Mouse (Mus musculus): ENCODE results near the gene Abca17.
A peak's percentile ranks its signal among the peaks of the same experiment; 100 is the strongest.

Abca17 gene

DNA sequence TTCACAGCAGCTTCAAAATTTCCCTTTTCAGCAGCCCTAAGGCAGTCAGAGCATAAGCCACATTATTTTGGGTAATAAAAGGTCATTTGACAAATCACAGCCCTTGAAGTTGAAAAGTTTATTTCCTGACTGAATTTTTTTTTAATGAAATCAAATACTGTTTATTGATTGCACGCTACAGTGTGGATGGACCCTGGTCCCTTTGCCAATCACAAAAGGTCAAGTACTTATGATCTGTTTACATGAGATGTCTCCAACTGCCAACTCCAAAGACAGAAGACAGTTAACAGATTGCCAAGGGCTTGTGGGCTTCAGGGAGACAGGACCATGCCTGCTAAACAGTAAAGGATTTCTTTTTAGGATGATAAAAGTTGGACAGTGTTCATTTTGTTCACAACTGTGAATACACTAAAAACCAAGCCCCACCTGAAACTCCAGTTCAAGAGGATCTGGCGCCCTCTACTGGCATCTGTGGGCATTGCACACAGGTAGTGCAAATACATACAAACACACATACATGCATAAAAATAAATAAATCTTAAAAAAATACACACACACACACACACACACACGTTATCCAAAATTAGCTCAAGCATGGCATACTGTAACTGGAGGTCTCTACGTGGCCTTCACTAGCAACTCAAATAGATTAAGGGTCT lies 107.4 kb downstream of the Abca17 start:
- DNase-seq (ENCODE audit: low spot score), result no peak

DNA sequence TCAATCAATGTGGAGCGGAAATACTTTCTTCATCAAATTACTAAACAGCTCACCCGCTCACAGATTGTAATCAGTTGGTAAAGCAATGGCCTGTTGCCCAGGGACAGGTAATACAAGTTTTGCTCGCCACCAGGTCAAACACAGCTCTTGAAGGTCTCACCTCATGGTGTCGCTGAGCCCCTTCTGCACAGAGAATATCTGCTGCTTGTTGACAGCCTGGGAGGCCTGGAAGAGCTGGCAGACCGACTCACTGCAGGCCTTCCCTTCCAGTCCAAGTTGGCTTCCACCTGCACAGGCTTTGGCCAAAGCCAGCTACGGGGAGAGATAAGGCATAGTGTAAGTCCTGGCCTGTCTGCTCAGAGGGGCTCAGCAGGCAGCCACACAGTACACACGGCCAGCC lies 113.9 kb downstream of the Abca17 start:
- DNase-seq (ENCODE audit: low spot score), result no peak

DNA sequence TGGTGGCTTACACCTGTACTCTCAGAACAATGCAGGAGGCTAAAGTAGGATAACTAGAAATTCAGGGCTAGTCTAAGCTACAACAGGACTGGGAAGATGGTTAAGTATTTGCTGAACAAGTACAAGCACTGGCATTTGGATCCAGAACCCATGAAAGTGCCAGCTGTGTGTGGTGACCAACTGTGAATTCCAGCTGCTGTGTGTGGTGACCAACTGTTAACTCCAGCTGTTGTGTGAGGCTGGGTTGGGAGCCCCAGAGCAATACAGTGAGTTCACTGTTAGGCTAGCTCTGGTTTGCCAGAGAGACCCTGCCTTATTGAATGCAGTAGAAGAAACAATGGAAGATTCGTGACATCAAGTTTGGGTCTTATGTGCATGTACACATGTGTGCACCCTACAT lies 114.4 kb downstream of the Abca17 start:
- DNase-seq (ENCODE audit: low spot score), result no peak

DNA sequence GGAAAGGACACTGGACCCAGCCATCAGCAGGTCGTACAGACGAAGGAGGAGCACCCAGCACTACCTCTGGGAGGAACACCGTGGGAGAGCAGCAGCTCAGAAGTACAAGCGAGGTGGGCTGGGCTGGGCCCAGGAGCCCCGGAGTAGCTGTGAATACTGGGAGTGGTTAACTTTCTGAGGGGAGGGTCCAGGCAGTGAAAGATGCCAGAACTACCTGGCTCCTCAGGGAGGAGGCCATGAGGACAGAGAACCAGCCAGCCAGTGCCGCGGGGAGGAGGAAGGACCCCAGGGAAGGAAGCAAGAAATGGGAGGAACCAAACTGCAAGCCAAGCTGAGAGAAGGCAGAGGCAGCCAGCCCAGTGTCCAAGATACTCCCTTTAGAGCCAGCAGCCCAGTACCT lies 122.9 kb downstream of the Abca17 start:
- DNase-seq (ENCODE audit: low spot score), result no peak

DNA sequence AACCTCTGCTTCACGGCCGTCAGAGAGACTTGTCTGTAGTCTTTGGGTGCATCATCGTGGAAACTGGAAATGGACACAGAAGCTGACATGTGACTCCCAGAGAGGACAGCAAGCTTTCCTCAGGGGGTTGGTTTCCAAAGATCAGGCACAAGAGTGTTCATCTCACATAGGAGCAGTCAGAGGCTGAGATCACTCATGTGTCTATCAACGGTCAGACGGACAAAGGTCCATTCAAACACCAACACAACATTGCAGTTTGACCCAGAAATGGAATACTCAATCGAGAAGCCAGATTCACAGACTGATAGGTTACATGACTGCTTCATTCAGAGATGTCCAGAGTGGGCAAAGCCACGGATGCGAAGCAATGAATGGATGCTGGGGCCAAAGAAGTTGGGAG lies 124.1 kb downstream of the Abca17 start:
- no peak for DNase-seq (ENCODE audit: low spot score)

DNA sequence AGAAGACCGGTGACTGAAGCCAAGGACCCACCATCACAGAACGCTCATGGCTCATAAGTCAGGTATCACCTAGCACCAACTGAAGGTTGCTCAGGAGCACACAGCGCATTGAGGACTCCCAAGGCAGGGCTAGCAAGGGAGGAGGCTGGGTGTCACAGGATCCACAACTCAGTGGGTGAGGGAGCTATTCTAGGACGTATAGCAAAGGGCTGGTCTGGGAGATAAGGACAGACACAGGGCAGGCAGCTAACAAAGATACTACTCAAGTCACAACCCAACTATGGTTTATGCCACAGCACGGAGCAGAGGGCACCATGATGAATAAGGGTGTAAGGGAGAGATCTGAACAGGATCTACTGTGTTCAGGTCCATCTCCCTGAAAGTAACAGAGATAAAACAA lies 125.0 kb downstream of the Abca17 start:
- DNase-seq (ENCODE audit: low spot score), result no peak

DNA sequence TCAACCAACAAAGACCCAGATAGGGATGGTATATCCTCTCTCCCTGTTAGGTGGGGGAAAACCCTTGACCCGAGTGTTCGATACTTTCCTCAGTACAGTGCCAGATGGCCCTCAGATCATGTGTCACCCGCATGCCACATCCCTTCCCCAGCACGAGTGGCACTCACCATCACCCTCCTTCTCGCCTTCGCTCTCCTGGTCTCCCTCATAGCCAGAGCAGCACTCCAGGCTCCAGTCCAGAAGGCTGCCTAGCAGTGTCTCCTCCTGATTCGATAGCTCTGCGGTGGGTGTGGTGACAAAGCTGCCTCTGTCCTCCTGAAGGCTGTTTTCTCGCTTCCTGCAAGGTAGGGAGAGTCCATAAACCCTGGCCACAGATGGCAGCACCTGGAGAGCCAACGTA lies 126.1 kb downstream of the Abca17 start:
- DNase-seq (ENCODE audit: low spot score), result no peak

DNA sequence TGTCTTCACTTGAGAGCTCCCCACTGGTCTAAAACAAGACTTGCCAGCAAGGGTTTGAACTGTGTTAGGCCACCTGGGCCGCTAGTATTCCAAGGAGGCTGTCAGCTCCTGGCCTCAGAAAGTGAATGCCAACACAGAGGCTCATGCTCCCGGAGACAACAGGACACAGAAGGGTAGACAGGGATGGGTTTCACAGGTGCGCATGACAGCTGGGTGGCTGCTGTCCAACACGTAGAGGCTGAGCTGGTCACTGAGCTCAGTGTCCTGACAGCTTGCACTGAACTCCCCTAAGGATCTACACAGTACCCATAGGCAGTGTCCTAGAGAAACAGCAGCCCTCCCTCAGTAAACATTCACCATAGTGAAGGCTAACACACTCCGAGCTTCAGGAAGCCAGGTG lies 127.4 kb downstream of the Abca17 start:
- DNase-seq (ENCODE audit: low spot score), result no peak

DNA sequence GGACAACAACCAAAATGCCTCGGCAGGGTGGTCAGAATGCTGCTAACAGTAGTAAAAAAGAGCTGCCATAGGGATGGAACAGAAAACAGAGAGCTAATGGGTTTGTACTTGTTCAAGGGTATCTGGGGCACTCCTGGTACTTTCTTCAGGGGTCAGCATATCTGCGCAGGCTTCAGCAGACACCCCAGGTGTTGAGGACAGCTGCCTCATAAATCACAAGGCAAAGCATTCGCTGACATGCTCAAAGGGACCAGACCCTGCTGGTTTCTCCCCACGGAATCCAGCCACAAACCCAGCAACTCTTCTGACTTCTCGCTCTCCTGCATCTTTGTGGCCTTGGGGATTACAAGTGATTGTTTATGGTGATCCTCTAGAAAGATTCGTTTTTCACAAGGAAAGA lies 128.2 kb downstream of the Abca17 start:
- no peak for DNase-seq (ENCODE audit: low spot score)

DNA sequence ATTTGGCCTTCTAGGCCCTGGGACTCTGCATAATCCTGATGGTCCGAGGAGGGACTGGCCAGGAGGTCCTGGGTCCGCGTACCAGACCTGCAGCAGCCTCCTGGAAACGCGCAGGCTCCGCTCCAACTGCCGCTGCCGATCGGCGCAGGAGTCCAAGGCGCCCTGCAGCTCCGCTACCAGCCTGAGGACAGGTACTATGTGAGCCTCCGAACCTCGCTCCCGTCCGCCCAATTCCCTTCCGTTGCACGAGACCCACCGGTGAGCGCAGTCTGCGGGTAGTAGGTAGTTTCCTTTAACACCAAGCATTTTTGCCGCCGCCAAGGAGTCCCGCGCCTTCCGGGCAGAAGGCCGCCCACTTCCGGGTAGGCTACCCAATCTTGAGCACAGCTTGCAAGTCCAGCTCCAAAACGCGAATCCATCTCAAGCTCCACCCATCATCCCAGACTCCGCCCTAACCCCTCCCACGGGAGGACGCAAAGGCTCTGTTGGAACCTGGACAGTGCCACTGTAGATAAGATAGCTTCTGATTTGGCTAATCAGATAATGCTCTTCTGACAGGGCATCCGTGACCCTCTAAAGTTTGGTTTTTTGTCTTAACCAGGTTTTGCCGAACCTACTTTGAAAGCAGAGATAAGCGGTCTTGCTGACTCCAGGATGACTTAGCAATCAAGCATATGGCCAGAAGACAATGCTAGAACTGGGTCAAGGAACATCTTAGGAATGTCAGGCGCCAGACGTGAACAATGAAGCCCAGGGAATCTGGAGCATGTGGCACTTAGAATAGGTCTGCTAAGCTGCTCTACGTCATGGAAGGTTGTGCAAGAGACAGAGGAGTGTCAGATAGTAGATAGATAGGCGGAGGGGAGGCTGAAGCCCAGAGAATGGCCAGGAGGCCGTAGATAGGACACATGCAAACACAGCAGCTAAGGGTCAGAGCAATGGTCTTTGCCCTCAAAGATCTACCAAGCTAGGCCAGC lies 130.1 kb downstream of the Abca17 start, which contains the start of gene Tedc2:
Tedc2 (minus strand) TSS at position 417 of the 977 bp plus-strand sequence.
- DNase-seq (ENCODE audit: low spot score), result peak; percentile 46

DNA sequence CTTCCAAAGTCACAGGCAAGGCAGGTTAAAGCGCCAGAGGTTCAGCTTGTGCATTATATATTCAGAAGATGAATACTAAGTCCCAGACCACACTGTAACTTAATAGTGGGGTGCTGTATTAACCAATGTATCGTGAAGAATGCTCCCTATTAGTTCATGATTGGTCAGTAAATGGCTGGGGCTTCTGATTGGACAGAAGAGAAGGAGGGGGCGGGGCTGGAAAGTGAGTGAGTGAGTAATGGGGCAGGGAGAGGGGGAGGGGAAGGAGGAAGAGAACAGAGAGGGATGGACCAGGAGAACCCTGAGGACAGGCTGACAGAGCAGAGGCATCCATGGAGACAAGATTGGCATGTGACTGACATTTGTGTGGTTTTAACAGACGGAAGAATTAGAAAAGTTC lies 134.0 kb downstream of the Abca17 start:
- DNase-seq (ENCODE audit: low spot score), result no peak

All from urinary bladder, postnatal 10 days (tissue).